Mouse (Mus musculus): ENCODE data around the gene Stmnd1.

- TF ChIP-seq CTCF (IDR thresholded peaks at IDR 0.05; ENCODE audit: low read depth) (no peak), EP300 (IDR thresholded peaks at IDR 0.05; ENCODE audit: low read depth) (no peak)
Measured at GRCm38 (mm10) chr13:46313176-46313575, 39.7 kb downstream of the Stmnd1 start.
